Mouse (Mus musculus) ES-E14 (cell line): Measurements from ENCODE around the gene Tmem274.

Experiments used
- CHD2 ChIP-seq: IDR thresholded peaks from 2 replicates; pipeline ENCODE4 v1.6.1; 2014; ENCODE audit warnings: mild to moderate bottlenecking, low read depth, low read length, inconsistent platforms
- MAFK ChIP-seq: IDR thresholded peaks from 2 replicates; pipeline ENCODE4 v1.6.1; 2014; ENCODE audit warnings: mild to moderate bottlenecking, low read depth, low read length, inconsistent platforms; ENCODE audit not compliant: insufficient read depth
- ZNF384 ChIP-seq: IDR thresholded peaks from 2 replicates; pipeline ENCODE4 v1.6.1; 2012; ENCODE audit warnings: low read depth, low read length, inconsistent platforms

DNA sequence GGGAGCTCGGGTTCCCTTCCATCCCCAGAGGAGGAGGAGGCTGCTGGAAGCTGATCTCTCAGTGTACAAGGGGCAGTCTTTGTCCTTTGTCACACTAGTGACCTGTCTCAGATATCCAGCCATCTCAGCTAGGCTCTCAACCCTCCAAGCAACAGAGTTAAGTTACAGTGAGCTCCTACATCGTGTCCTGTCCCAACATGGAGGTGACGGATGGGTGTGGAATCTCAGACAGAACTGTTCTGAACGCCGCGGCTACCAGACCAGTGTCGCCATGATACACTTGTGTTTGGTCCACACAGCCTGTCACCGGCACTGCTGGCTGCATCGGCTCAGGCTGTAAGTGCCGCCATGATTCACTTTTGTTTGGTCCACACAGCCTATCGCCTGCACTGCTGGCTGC, at the start of gene Tmem274:
- TF ChIP-seq ZNF384 (no peak), CHD2 (no peak), MAFK (no peak)
